Mouse (Mus musculus) gastrocnemius, adult 2 months (tissue): Measurements from ENCODE around the gene Cant1. TPM values are rescaled to one million over a fixed set of nuclear protein-coding genes. Genes with fewer than 3 reads are reported as not detected.
A peak's percentile ranks its signal among the peaks of the same experiment; 100 is the strongest.

Experiments used
- DNase-seq: peaks from one replicate; pipeline ENCODE4 v3.0.0; 2022
- H3K27ac ChIP-seq: fragments of 200-600 bp; 2 replicates; pipeline ENCODE4 v1.8.1; 2022; ENCODE audit warnings: mild to moderate bottlenecking
- H3K4me3 ChIP-seq: fragments of 200-600 bp; 2 replicates; pipeline ENCODE4 v1.8.1; 2022; ENCODE audit warnings: mild to moderate bottlenecking, moderate library complexity
- CTCF ChIP-seq: fragments of 200-600 bp; IDR thresholded peaks from 2 replicates; pipeline ENCODE4 v1.8.1; 2022; ENCODE audit warnings: antibody characterized with exemption, mild to moderate bottlenecking, moderate library complexity
- intact Hi-C: fragments of 180-260 bp; cut with DNase I; formaldehyde crosslinking; loops from one replicate; pipeline ENCODE4 v1.15.1; 2025
- total RNA-seq, 2 experiments: library from RNA; stranded (reverse); gene quantifications; 2 replicates each; pipeline ENCODE4 v1.2.3; 2021

The Cant1 gene
- total RNA-seq, 2 experiments from 2014 or later = 10.7 to 11.6 TPM

DNA sequence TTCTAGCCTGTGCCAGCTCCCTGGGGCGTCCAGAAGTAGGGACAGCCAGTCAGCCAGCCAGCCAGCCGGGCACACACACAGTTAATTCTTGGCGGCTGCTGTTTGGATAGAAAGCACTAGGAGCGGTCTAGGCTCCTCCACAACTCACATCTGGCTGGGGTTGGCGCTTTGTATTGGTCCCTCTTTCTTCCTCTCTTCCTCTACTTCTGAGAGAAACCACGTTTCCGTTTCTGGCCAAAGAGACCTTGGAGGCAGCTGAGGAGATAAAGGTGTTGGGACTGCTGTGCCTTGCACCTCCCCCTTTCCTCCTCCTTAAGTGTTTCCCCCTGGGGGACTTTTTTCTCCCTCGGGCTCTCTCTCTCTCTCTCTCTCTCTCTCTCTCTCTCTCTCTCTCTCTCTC lies 9.1 kb upstream of the Cant1 start, which contains the start of gene C1qtnf1:
Gene C1qtnf1 (plus strand): TSS at position 218 of the 400 bp plus-strand sequence.
- Histone ChIP-seq H3K27ac (peak within 1 kb of the TSS; percentile 88), H3K4me3 (peak within 1 kb of the TSS; percentile 68)
- peak; percentile 66 for DNase-seq
- intact Hi-C loops = no loop called here
- TF ChIP-seq CTCF = no peak

DNA sequence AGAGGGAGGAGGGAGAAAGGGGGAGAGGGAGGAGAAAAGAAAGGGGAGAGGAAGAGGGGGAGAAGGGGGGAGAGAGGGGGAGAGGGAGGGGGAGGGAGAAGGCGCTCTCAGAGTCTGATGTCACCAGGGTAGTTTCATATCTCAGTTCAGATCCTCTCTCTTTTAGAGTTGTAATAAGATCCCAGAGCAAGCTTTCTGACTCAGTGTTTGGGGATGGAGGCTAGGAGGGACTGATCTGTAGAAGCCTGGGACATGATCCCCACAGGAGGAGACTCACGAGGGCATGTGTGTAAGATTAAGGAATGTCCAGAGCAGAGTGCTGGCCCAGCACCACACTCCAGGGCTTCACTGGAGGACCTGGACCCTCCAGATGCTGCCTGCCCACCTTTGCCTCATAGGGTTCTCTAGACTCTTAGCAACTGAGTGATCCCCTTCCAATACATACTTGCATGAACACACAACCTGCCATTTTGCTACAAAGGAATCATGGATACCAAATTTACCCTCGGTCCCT lies 8.4 kb upstream of the Cant1 start:
- H3K4me3 ChIP-seq = peak overlapping the region; percentile 68
- TF ChIP-seq CTCF = no peak
- intact Hi-C loops = no loop called here
- H3K27ac ChIP-seq = peak overlapping the region; percentile 88
- no peak for DNase-seq

DNA sequence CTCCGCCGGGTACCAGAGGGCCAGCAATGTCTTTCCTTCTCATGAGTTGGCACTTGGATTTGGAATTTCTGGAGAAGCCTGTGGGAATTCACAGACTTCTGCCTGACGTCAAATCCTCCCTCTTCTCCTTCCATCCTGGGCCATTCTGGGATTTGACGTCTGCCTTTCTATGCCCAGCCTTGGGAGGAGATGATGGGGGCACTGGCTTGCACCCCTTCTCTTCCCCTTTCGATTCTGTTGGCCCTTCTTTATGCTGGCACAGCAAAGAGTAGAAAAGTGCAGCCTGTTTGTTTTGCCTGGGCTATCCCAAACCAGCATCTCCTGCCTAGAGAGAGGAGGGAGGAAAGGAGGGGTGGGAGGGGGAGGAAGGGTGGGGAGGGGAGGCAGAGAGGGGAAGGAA lies 7.9 kb upstream of the Cant1 start:
- no peak overlapping the region for H3K4me3 ChIP-seq
- peak overlapping the region; percentile 56 for H3K27ac ChIP-seq
- no peak for DNase-seq
- intact Hi-C loops = no loop called here
- TF ChIP-seq CTCF = no peak

DNA sequence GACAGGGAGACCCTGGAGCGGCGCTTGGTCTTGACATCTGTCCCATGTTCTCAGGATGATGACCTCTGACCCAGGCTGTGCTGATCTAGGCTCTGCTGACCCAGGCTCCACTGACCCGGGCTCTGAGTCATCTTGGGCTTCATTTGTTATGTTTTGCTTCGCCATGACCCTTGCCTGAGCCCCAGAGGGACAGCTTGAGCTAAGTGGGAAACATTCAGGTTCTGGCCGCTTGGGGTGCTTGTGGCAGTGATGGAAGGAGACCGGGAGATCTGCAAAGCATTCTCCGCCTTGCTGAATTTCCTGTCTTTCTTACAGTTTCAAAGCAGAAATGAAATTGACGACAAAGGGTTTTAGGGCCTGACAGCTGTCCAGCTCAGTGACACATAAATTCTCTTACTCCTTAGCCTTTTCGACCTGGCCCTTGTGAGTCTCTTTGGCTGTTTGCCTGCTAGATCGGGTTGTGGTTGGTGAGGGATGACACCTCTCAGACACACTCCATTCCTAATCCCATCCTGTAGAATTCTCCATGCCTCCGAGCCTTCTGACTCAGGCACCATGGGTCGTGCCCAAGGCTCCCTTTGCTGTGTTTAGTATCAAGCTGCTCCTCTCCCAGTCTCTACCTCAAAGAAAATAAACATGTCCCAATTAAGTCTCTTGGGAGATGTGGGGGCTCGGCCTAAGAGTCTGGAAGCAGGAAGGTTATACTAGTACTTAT lies 5.9 kb upstream of the Cant1 start:
- no peak; the same call in 1 of the 2 replicates for TF ChIP-seq CTCF
- intact Hi-C loops = no loop called here
- DNase-seq = no peak
- peak overlapping the region; percentile 71 for H3K27ac ChIP-seq
- no peak overlapping the region for H3K4me3 ChIP-seq

DNA sequence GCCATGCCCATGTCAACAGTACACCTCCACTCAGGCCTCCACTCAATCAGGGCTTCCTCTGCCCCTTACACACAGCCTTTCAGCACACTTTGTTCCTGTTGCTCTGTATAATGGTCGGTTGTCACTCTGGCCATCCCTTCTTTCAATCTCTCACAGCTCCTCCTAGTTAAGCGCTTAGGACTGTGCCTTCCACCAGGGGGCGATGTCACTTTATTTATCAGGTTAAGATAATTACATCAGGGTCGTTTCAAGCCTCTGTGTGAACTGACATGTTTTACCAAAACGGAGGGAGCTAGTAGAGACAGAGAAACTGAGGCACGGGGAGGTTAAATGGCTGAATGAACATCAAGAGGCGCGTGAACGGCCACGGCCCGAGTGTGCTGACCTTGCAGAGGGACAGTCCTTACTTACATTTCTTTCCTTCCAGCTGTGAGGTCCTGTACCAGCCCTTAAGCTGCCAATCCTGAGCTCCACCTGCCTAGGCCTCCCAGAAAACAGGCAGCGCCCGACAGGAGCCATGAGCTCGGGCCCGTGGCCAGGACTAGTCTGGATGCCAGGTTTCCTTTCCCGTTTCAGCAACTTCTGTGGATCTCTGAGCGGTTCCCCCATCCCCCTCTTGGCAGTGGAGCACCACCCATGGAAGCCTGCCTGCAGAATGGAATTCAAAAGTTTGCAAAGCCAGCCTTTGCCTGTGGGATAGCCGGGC lies 4.5 kb upstream of the Cant1 start:
- Histone ChIP-seq H3K27ac (peak overlapping the region; percentile 86), H3K4me3 (peak overlapping the region; percentile 71)
- TF ChIP-seq CTCF = peak; percentile 91
- peak; percentile 82 for DNase-seq
- intact Hi-C loops = loop anchor here (1.0 kb wide), 1 partner anchor 20 kb away; no protein-coding TSS in a partner anchor

DNA sequence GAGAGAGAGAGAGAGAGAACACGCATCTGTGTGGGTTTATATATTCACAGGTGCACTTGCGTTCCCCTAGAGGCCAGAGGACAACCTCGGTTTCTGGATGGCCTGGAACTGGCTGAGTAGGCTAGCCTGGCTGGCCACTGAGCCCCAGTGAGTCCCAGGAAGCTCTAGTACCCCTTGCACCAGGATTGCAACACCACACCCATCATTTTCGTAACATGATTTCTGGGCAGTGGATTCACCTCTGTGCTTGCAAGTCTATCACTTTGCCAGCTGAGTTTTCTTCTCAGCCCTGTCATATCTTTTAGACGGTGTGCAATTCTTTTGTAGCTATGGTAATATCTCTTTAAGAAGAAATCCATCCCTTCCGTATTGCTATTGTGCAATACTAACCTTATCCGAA lies 1.4 kb upstream of the Cant1 start:
- intact Hi-C loops = no loop called here
- H3K4me3 ChIP-seq = no peak overlapping the region
- no peak overlapping the region for H3K27ac ChIP-seq
- DNase-seq = no peak
- TF ChIP-seq CTCF = no peak

- intact Hi-C loops = no loop called here
- TF ChIP-seq CTCF = no peak
- no peak for DNase-seq
- peak overlapping the region; percentile 98 for H3K27ac ChIP-seq
- peak overlapping the region; percentile 99 for H3K4me3 ChIP-seq
Measured at GRCm38 (mm10) chr11:118418442-118418833, 448 bp downstream of the Cant1 start.

- no peak for TF ChIP-seq CTCF
- no peak for DNase-seq
Measured at GRCm38 (mm10) chr11:118417496-118417895, 1.4 kb downstream of the Cant1 start.

GRCm38 (mm10) chr11:118416046-118416445 lies 2.8 kb downstream of the Cant1 start:
- no peak overlapping the region for H3K4me3 ChIP-seq
- intact Hi-C loops = no loop called here
- no peak for DNase-seq
- H3K27ac ChIP-seq = no peak overlapping the region; the same call in 1 of the 2 replicates
- TF ChIP-seq CTCF = no peak

More at GRCm38 (mm10) chr11:118417496-118417895, 1.4 kb downstream of the Cant1 start:
- intact Hi-C loops = no loop called here
- H3K27ac ChIP-seq = no peak overlapping the region
- H3K4me3 ChIP-seq = peak overlapping the region; percentile 99

- Histone ChIP-seq H3K27ac (no peak overlapping the region; the same call in 1 of the 2 replicates), H3K4me3 (no peak overlapping the region)
- TF ChIP-seq CTCF = no peak
- no peak for DNase-seq
- intact Hi-C loops = no loop called here
Measured at GRCm38 (mm10) chr11:118415630-118416029, 3.3 kb downstream of the Cant1 start.

GRCm38 (mm10) chr11:118414270-118414669 lies 4.6 kb downstream of the Cant1 start:
- DNase-seq = no peak
- H3K4me3 ChIP-seq = no peak overlapping the region
- intact Hi-C loops = no loop called here
- no peak for TF ChIP-seq CTCF
- H3K27ac ChIP-seq = no peak overlapping the region

DNA sequence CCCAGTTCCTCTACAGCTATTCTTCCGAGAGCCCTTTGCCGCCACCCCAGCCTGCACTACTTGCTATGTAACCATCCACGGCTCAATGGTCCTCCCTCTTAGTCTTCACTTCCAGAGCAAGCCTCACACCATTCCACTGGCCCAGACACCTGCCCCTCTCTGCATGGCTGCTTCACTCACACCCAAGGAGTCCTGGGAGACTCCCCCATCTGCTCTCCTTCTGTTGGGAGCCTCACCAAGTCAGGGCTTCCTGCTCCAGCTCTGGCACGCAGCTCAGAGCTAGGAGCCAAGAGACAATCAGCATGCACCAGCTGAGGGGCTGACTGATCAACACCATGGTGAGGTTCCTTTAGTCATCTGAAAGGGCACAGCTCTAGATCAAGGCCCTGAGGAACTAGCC lies 5.8 kb downstream of the Cant1 start:
- intact Hi-C loops = no loop called here
- no peak overlapping the region for H3K27ac ChIP-seq

DNA sequence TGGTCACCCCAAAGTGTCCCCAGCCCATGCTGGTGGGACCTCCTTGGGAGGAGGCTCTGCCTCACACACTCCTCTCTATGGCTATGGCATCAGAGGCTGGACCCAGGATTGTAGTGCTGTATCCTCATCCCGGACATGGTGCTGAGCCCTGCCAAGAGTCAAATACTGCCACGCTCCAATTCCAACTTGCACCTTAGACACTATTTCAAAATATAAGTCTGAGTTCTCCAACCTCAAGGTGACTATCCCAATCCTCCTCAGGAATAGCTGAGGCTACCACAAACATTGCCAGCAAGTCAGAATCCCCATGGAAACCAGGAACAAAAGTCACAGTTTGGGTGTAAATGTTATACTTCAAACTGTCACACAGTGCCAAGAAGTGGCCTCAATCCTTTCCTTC lies 6.3 kb downstream of the Cant1 start:
- H3K4me3 ChIP-seq = no peak overlapping the region
- no peak for DNase-seq
- no peak overlapping the region for H3K27ac ChIP-seq
- intact Hi-C loops = no loop called here
- TF ChIP-seq CTCF = no peak

More for the DNA sequence above, 5.8 kb downstream of the Cant1 start:
- DNase-seq = no peak
- no peak overlapping the region for H3K4me3 ChIP-seq
- TF ChIP-seq CTCF = no peak
